Mouse (Mus musculus) liver, embryonic 12.5 days (tissue): ENCODE data around the gene Ptpn14. TPM values are rescaled to one million over a fixed set of nuclear protein-coding genes. Genes with fewer than 3 reads are reported as not detected.

Experiments
- ATAC-seq: fragments of 200-750 bp; cut with Nextera tagmentation; 2 replicates; pipeline ENCODE4 v1.8.0; 2017; ENCODE audit warnings: moderate number of reproducible peaks, mild to moderate bottlenecking, moderate library complexity
- H3K27ac ChIP-seq: fragments of 300-500 bp; sonication (generic); 2 replicates; pipeline ENCODE4 v1.5.1; 2016; ENCODE audit warnings: mild to moderate bottlenecking
- H3K27me3 ChIP-seq: fragments of 300-500 bp; sonication (generic); replicated peaks from 2 replicates; pipeline ENCODE4 v1.6.1; 2016; ENCODE audit warnings: mild to moderate bottlenecking, moderate library complexity
- H3K36me3 ChIP-seq: fragments of 300-500 bp; sonication (generic); 2 replicates; pipeline ENCODE4 v1.6.1; 2016; ENCODE audit warnings: mild to moderate bottlenecking, moderate library complexity
- H3K4me1 ChIP-seq: fragments of 300-500 bp; sonication (generic); 2 replicates; pipeline ENCODE4 v1.6.1; 2016
- H3K4me2 ChIP-seq: fragments of 300-500 bp; sonication (generic); 2 replicates; pipeline ENCODE4 v1.6.1; 2016; ENCODE audit warnings: mild to moderate bottlenecking, moderate library complexity
- H3K4me3 ChIP-seq: fragments of 300-500 bp; sonication (generic); 2 replicates; pipeline ENCODE4 v1.5.1; 2016; ENCODE audit warnings: mild to moderate bottlenecking, moderate library complexity
- H3K9ac ChIP-seq: fragments of 300-500 bp; sonication (generic); 2 replicates; pipeline ENCODE4 v1.6.1; 2016; ENCODE audit warnings: mild to moderate bottlenecking, moderate library complexity
- H3K9me3 ChIP-seq: fragments of 300-500 bp; sonication (generic); replicated peaks from 2 replicates; pipeline ENCODE4 v1.6.1; 2016; ENCODE audit warnings: mild to moderate bottlenecking, moderate library complexity
- WGBS: fragments of 180-500 bp; shearing (Covaris S2); methylation state at CpG from one replicate; pipeline ENCODE4 v1.1.7; 2016; ENCODE audit not compliant: insufficient replicate concordance; 5-methylcytosine and 5-hydroxymethylcytosine counted together
- polyA plus RNA-seq: library from polyadenylated mRNA; unstranded; fragments of >200 nt; fragmentation: Nextera tagmentation; extraction: Ambion mirVana; gene quantifications from 2 replicates; pipeline ENCODE4 v1.2.1, GENCODE M21; 2016

Ptpn14 gene
- polyA plus RNA-seq, 1 experiment from 2014 or later, result 0.70 TPM

- H3K4me3 ChIP-seq, result no peak overlapping the region
- H3K9ac ChIP-seq, result no peak overlapping the region
- peak; percentile 51; the same call in 1 of the 2 replicates for ATAC-seq
- H3K4me2 ChIP-seq, result no peak overlapping the region
- no peak overlapping the region for H3K27ac ChIP-seq
- H3K27me3 ChIP-seq, result no peaks in the 10 kb centered on the region
- WGBS, result 47% methylated on average over 5 of the region's 5 CpGs
- no peaks in the 10 kb centered on the region for H3K36me3 ChIP-seq
- peaks cover 32% of the 10 kb centered on the region for H3K4me1 ChIP-seq
- H3K9me3 ChIP-seq, result no peaks in the 10 kb centered on the region
These were observed 50.3 kb downstream of the Ptpn14 start for GRCm38 (mm10) chr1:189778343-189778742.

- Histone ChIP-seq H3K36me3 (no peaks in the 10 kb centered on the region), H3K27me3 (no peaks in the 10 kb centered on the region), H3K9me3 (no peaks in the 10 kb centered on the region), H3K4me2 (no peak overlapping the region), H3K27ac (no peak overlapping the region), H3K4me1 (peaks cover 32% of the 10 kb centered on the region), H3K4me3 (no peak overlapping the region), H3K9ac (no peak overlapping the region)
- 58% methylated on average over 3 of the region's 3 CpGs for WGBS
- ATAC-seq, result no peak
These were observed 51.2 kb downstream of the Ptpn14 start for GRCm38 (mm10) chr1:189779226-189779625.

- WGBS, result 48% methylated on average over 10 of the region's 10 CpGs
- no peaks in the 10 kb centered on the region for H3K27me3 ChIP-seq
- H3K27ac ChIP-seq, result no peak overlapping the region
- no peak overlapping the region for H3K9ac ChIP-seq
- no peak overlapping the region for H3K4me2 ChIP-seq
- H3K4me1 ChIP-seq, result peaks cover 30% of the 10 kb centered on the region
- ATAC-seq, result peak; percentile 22; the same call in 1 of the 2 replicates
- H3K9me3 ChIP-seq, result no peaks in the 10 kb centered on the region
- H3K4me3 ChIP-seq, result no peak overlapping the region
- no peaks in the 10 kb centered on the region for H3K36me3 ChIP-seq
These were observed 53.8 kb downstream of the Ptpn14 start for GRCm38 (mm10) chr1:189781721-189782345.

- H3K4me1 ChIP-seq, result peaks cover 27% of the 10 kb centered on the region
- no peak overlapping the region for H3K9ac ChIP-seq
- ATAC-seq, result no peak
- no peak overlapping the region for H3K4me3 ChIP-seq
- H3K36me3 ChIP-seq, result no peaks in the 10 kb centered on the region
- H3K27me3 ChIP-seq, result no peaks in the 10 kb centered on the region
- H3K4me2 ChIP-seq, result no peak overlapping the region
- WGBS, result 71% methylated on average over 6 of the region's 6 CpGs
- no peaks in the 10 kb centered on the region for H3K9me3 ChIP-seq
- no peak overlapping the region for H3K27ac ChIP-seq
These were observed 54.6 kb downstream of the Ptpn14 start for GRCm38 (mm10) chr1:189782709-189783108.

GRCm38 (mm10) chr1:189784503-189784902, 56.4 kb downstream of the Ptpn14 start:
- Histone ChIP-seq H3K36me3 (no peaks in the 10 kb centered on the region), H3K4me3 (no peak overlapping the region), H3K4me1 (peaks cover 18% of the 10 kb centered on the region), H3K27ac (no peak overlapping the region), H3K27me3 (no peaks in the 10 kb centered on the region), H3K9me3 (no peaks in the 10 kb centered on the region), H3K9ac (no peak overlapping the region), H3K4me2 (no peak overlapping the region)
- WGBS, result 68% methylated on average over 7 of the region's 7 CpGs
- no peak for ATAC-seq

GRCm38 (mm10) chr1:189786707-189787485, 58.8 kb downstream of the Ptpn14 start:
- Histone ChIP-seq H3K4me3 (no peak overlapping the region), H3K4me2 (no peak overlapping the region), H3K9me3 (no peaks in the 10 kb centered on the region), H3K4me1 (peaks cover 11% of the 10 kb centered on the region; the same call in 1 of the 2 replicates), H3K36me3 (no peaks in the 10 kb centered on the region), H3K27ac (no peak overlapping the region), H3K27me3 (no peaks in the 10 kb centered on the region), H3K9ac (no peak overlapping the region)
- 83% methylated on average over 26 of the region's 26 CpGs for WGBS
- no peak for ATAC-seq

- Histone ChIP-seq H3K4me1 (peaks cover 10% of the 10 kb centered on the region), H3K4me2 (no peak overlapping the region), H3K36me3 (no peaks in the 10 kb centered on the region), H3K27me3 (no peaks in the 10 kb centered on the region), H3K9me3 (no peaks in the 10 kb centered on the region), H3K4me3 (no peak overlapping the region), H3K27ac (no peak overlapping the region), H3K9ac (no peak overlapping the region)
- ATAC-seq, result peak; percentile 14; the same call in 1 of the 2 replicates
- WGBS, result 86% methylated on average over 6 of the region's 6 CpGs
These were observed 61.5 kb downstream of the Ptpn14 start for GRCm38 (mm10) chr1:189789545-189789944.

- Histone ChIP-seq H3K9ac (no peak overlapping the region), H3K27me3 (no peaks in the 10 kb centered on the region), H3K27ac (no peak overlapping the region), H3K4me2 (no peak overlapping the region), H3K4me3 (no peak overlapping the region), H3K36me3 (no peaks in the 10 kb centered on the region), H3K4me1 (peaks cover 17% of the 10 kb centered on the region), H3K9me3 (no peaks in the 10 kb centered on the region)
- 70% methylated on average over 7 of the region's 7 CpGs for WGBS
- ATAC-seq, result no peak
These were observed 62.6 kb downstream of the Ptpn14 start for GRCm38 (mm10) chr1:189790666-189791065.

- no peaks in the 10 kb centered on the region for H3K9me3 ChIP-seq
- H3K4me2 ChIP-seq, result no peak overlapping the region
- 74% methylated on average over 10 of the region's 10 CpGs for WGBS
- H3K4me3 ChIP-seq, result no peak overlapping the region
- ATAC-seq, result no peak
- H3K4me1 ChIP-seq, result peaks cover 22% of the 10 kb centered on the region
- no peak overlapping the region for H3K27ac ChIP-seq
- H3K27me3 ChIP-seq, result no peaks in the 10 kb centered on the region
- no peaks in the 10 kb centered on the region for H3K36me3 ChIP-seq
- no peak overlapping the region for H3K9ac ChIP-seq
These were observed 63.6 kb downstream of the Ptpn14 start for GRCm38 (mm10) chr1:189791534-189792217.

- no peak overlapping the region for H3K9ac ChIP-seq
- H3K4me3 ChIP-seq, result no peak overlapping the region
- no peak overlapping the region for H3K4me2 ChIP-seq
- H3K27ac ChIP-seq, result no peak overlapping the region
- no peaks in the 10 kb centered on the region for H3K27me3 ChIP-seq
- no peak for ATAC-seq
- WGBS, result 33% methylated on average over 14 of the region's 14 CpGs
- peaks cover 22% of the 10 kb centered on the region for H3K4me1 ChIP-seq
- no peaks in the 10 kb centered on the region for H3K9me3 ChIP-seq
- no peaks in the 10 kb centered on the region for H3K36me3 ChIP-seq
These were observed 64.6 kb downstream of the Ptpn14 start for GRCm38 (mm10) chr1:189792560-189793195.

GRCm38 (mm10) chr1:189798949-189799348, 70.9 kb downstream of the Ptpn14 start:
- Histone ChIP-seq H3K27ac (no peak overlapping the region), H3K4me3 (no peak overlapping the region), H3K9ac (no peak overlapping the region), H3K9me3 (no peaks in the 10 kb centered on the region), H3K27me3 (no peaks in the 10 kb centered on the region), H3K4me1 (peaks cover 21% of the 10 kb centered on the region), H3K36me3 (no peaks in the 10 kb centered on the region), H3K4me2 (no peak overlapping the region)
- 44% methylated on average over 15 of the region's 15 CpGs for WGBS
- ATAC-seq, result no peak
